Mouse (Mus musculus) monocyte, adult 5-6 weeks (primary cell): ENCODE measurements at regions not wholly inside any gene's neighbourhood (a gene's known extent, or its start where the extent isn't known, plus 50 kb on each side); places are given as distances from the start of the nearest gene placed in this dataset.
A peak's percentile ranks its signal among the peaks of the same experiment; 100 is the strongest.

Experiments used
- ATAC-seq: fragments of 153-309, 156-312 bp; replicated peaks from 2 replicates; pipeline ENCODE4 v1.8.0; 2017; ENCODE audit warnings: mild to moderate bottlenecking; ENCODE audit not compliant: low TSS enrichment, insufficient number of reproducible peaks, severe bottlenecking, poor library complexity, low FRiP score

DNA sequence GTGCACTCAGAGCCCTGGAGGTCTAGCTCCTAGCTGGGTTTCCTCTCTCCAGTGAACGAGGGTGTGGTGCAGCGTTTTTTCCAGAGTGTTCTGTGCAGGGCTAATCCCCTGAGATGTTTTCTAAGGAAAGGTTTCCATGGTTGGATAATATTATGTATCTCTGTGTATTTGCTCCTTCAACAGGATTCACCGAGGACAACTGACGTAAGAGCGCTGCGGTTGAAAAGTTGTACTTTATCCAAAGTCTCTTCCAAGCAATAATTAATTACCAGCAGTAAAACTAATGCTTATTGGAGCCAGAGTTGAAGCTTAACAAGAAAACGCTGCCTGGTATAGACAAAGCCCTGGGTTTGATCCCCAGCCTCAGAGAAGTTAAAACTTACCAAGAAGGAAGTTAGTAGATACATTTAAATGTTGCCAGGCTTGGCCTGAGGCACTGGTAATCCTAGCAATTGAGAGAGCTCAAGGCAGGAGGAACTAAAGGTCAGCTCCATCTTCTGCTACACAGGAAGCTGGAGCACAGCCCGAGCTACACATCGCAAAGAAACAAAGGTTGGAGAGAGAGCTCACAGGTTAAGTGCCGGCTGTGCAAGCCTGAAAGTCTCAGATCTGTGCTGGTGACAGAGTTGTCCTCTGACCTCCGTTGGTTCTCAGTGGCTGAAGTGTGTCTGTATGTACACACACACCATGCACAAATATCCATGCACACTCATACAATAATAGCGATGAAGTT, 51.2 kb upstream of the Rap1b start:
- ATAC-seq = no peak

DNA sequence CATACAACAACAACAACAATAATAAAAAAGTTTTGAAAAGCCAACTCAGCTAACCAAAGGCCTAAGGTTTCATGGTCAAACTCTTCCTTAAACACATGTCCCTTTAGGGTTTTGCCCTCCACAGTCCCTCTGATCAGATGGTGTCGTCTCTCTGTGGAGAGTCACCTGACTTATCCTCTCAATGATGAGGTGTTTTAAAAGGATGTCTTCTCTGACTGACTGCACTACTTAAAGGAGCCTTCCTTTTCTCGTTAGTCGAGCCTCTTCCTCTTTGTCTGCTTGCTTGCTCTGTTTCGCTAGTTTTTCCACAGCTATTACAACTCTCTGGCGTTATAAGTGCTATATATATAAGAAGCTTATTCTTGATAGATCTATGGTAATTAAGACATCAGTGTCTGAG, 51.9 kb upstream of the Rap1b start:
- ATAC-seq = no peak

DNA sequence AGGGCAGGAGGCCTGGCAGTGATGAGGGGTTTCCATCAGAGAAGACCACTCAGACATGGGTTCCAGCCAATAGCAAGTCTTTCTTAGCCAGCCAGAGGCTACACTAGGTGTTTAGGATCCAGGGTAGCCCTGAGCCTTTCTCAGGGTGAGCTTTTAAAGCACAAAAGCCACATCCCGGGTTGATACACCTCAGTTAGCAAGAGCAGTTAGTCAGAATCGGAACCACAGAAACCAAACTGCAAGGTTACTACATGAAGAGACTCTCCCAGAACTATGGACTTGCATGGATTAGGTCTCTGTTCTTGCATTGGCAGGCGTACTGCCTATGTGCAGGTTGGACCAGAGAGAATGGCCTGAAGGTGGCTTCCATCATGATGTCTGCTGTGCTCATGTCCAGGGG, 52.6 kb upstream of the Rap1b start:
- no peak for ATAC-seq

DNA sequence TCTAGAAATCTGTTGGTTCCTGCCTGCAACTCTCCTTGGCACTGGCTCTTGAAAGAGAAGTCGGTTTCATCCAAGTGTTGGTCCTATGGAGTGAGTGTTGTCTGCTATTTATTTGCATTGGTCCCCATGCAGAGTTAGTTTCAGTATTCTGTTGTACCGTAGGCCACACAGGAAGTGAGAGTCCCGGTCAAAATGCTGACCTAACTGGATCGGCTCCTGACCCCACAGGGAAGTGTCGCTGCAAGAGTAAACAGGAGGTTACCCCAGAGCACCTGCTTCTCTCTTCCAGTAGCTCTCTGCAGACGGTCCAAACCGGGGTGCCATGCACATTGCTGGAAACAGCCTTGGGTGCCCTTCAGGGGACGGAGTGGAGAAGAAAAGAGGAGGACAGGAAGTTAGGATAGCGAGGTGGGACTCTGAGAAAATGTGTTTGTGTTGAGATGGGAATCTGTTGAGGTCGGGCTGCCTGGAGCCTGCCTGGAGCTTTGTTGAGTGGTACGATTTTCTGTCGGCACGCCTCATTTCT, 53.6 kb upstream of the Rap1b start:
- ATAC-seq = peak; percentile 87

DNA sequence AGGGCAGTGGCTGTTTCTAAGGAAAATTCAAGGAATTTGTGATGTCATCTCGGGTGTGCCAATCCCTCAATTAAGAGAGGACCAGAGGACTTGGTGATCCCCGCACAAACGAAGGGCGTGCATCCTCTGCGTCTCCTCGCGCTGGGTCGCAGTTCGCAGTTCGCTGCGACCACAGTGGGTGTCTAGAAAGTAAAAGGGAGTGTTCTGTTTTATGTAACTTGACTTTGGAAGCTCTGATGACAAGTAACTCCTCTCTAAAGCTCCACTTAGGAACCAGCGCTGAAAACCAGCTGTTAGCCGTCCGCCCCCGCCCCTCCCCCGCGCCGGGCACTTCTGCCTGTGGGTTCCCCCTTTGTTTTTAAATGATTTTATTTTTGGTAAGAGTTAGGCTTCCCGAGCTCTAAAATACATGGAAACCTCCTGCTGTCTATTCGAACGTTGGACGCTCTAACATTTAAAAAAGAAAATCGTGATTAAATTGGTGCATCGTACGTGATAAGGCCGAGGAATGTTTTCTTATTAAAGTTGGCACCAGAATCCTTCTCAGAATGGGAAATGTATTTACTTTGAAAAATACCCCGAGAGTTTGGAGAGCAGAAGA, 59.9 kb upstream of the Rap1b start:
- ATAC-seq = peak; percentile 32

DNA sequence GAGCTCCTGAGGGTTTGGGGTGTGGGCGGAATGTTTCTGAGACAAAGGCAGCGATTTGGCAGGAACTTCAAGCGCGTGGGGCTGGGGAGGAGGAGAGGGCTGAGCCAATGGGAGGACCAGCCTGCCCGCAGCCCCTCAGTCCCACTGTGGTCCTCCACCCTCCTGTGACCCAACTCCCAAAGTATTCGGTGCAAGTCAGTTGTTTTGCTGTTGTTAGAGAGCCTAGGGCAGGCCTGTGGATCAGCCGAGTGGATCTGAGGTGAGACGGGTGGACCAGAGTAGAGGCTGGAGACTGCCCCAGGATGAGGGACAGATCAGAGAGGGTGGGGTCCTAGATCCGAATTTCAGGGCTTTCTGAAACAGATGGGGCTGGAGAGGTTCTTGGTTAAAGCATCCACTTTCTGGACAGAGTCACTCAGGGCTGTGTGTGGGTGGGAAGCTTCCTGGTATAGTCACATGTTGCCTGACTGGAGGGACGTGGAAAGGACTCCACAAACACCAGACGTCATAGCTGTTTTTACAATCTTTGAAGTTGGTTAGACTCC, 60.5 kb upstream of the Rap1b start:
- peak; percentile 46 for ATAC-seq

DNA sequence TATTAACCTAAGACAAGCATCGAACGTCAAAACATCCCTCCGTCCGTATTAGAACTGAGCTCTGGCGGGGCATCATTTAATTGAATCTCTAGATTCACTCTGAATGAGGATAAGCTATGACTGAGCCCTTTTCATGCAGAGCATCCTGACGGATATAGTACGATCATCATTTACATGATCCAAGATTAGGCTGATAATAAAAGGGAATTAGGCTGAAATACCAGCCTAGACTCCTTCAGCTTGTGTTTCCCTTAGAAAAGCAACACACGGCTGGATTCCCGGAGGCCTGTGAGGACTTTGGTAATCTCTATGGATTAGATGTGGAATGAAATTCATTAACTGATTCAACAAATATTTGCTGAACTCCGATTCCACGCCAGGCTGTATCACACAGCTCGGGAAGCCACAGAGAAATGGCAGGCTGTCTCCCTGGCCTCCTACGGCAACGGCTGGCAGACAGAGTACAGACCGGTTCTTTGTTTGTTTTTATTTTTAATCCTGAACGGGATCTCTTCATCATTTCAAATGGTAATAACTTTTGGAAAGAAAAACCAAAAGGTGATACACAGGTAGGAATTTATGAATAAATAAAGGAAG, 62.3 kb upstream of the Rap1b start:
- no peak for ATAC-seq

DNA sequence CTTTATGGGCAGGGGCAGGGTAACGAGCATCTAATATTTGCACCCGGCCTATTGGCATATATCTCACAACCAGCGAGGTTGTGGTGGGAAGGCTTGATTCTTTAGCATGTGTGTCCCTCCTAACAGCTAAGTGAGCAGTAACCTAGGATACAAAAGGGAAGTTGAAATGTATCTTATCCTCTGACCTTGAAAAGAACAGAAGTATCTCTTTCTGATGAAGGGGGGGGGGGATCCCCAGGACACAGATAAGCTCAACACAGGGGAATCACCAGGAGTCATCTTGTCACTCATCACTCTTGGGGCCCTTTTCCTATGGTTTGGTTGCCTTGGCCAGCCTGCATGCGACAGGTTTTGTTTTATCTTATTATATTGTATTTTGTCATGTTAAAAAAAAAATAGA, 63.3 kb upstream of the Rap1b start:
- no peak for ATAC-seq

DNA sequence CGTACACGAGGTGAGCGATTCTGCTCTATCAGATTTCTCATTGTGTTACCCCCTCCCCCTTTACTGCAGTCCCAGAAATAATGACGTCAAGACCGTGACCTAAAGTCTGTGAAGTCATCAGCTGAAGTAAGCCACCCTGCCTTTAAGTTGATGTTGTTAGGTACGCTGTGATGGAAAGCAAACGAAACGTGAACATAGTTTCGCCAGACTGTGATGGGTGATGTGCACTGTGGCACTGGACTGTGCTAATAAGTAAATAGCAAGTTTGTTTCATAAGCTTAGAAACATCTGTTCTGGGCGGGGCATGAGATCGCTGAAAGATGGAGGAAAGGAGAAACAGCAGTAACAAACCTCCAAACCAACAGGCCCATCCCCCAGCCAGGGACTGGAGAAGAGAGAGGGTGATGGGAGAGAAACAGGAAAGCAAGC, 64.0 kb upstream of the Rap1b start:
- ATAC-seq = no peak

DNA sequence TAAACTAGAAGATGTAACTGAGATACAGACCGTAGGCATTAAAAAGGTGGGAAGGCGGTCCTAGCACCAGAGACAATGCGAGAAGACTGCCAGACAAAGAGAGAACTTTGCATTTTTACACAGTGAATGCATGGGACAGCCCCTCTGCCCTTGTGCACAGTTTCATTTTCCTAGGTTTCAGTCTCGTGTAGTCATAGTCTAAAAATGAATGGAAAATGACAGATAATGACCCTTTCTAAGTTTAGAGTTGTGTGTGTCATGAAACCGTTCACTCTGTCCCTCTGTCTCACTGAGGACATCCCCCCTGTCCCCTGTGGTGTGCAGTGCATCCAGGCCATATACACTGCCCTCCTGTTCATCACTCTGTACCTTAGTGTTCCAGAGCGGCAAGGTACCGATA, 64.6 kb upstream of the Rap1b start:
- ATAC-seq = 0 out of 2 replicates have a peak, but pooled peaks have one; percentile 11

DNA sequence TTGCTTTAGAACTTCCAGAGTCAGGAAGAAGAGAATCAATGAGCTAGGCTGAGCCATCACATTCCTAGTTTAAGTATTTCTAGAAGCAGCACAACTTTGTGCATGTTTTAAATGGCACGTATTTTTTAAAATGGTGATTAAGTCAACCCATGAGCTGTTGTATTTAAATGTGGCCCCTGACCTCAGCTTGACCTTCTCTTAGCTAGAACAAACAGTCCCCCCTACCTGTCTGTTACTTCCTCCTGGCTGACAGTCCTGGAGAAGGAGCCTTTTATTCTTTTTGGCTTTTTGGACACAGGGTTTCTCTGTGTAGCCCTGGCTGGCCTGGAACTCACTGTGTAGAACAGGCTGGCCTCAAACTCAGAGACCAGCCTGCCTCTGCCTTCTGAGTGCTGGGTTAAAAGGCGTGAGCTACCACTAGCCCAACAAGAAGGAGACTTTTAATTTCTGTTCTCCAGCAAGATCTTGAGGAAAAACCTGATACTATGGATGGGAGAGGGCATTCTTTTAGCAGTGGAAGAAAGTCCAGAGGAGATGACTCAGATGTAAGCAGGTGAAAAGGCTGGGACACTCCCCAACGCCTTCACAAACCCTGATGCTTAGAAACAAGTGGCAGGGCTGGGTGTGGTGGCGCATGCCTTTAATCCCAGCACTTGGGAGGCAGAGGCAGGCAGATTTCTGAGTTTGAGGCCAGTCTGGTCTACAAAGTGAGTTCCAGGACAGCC, 69.3 kb upstream of the Rap1b start:
- no peak for ATAC-seq

DNA sequence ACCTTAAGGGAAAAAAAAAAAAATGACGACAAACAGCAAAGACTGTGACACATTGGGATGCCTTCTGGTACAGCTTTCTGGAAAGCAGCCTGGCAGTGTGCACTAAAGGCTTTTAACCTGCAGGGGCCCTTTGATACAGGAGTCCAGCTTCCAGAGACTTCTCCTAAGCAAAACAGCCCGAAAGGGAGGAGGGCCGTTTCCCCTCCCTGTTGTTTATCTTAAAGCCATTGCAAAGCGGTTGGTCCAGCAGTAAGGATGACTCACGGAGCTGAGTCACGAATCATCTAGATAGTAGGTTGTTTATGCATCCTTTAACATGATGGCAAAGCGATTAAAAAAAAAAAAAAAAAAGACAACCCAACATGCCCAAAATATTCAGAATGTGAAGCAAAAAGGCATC, 70.4 kb upstream of the Rap1b start:
- no peak for ATAC-seq

DNA sequence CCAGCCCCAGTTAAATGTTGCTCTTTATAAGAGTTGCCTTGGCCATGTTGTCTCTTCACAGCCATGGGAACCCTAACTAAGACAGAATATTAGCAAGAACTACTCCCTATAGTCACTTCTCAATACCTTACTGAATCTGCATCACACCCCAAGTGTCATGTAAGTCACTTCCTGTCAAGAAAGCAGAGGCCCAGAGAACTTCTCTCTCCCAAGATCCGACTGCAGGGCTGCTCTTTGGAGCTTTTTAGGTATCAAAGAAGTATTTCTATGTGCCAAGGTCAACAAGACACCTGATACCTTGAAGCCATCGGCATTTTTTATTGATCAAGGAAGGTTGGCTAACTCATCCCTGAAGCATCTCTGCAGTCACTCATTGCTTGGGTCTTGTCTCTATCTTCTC, 72.0 kb upstream of the Rap1b start:
- 0 out of 2 replicates have a peak, but pooled peaks have one; percentile 34 for ATAC-seq

DNA sequence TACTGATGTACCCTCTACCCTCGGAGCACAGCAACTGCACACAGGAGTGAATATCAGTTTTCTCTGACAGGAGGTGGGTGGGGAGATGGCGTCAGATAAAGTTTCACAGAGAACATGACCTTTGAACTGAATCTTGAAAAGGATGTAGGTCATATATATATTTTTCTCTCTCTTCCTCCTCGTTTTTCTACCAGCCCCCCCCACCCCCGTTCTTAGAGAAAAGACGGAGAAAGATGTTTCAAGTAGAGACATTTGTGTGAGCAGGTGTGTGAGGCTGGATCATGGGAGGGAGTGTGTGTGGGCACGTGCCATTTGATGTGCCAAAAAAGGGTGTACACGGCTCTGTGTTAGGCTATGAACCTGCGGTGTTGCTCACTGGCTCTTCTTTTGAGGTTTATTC, 72.8 kb upstream of the Rap1b start:
- ATAC-seq = no peak

DNA sequence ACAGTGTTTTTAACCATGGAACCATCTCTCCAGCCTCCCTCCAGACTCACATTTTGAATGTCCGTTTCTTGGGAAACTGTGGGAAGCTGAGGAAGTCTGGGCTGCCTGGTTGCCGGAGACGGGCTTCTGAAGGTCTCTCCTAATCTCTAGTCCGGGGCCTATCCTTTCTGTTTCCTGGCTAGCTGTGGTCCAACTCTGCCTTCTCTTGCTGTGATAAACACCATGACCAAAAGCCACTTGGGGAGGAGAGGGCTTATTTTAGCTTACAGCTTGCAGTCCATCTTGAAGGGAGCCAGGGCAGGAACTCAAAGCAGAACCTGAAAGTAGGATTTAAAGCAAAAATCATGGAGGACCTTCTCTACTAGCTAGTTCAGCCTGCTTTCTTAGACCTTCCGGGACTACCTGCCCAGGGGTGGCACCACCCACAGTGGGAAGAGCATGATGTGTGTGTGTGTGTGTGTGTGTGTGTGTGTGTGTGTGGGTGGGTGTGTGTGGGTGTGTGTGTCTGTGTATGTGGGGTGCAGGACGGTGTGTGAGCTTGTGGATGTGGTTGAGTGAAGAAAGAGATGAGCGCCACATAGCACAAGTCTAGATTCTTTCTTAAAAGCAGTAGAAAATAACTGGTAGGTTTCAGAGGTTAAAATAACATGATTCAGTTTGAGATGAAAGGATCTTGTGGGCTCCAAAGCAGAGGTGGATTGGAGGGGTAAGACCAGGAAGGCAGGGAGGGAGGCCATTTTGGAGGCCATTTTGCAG, 73.5 kb upstream of the Rap1b start:
- ATAC-seq = no peak

DNA sequence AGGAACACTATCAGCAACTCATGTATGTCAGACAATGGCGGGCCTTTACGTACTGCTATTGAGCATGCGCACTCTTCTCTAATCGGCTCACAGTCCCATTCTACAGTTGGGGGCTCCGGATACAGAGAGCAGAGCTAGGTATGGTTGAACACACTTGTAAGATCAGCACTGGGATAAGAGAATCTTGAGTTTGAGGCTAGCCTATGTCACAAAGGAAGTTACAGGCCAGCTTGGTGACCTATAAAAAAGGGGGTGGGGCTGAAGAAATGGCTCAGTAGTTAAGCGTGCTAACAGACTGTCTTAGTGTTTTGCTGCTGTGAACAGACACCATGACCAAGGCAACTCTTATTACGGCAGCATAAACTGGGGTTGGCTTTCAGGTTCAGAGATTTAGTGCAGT, 79.4 kb upstream of the Rap1b start:
- ATAC-seq = 0 out of 2 replicates have a peak, but pooled peaks have one; percentile 18

DNA sequence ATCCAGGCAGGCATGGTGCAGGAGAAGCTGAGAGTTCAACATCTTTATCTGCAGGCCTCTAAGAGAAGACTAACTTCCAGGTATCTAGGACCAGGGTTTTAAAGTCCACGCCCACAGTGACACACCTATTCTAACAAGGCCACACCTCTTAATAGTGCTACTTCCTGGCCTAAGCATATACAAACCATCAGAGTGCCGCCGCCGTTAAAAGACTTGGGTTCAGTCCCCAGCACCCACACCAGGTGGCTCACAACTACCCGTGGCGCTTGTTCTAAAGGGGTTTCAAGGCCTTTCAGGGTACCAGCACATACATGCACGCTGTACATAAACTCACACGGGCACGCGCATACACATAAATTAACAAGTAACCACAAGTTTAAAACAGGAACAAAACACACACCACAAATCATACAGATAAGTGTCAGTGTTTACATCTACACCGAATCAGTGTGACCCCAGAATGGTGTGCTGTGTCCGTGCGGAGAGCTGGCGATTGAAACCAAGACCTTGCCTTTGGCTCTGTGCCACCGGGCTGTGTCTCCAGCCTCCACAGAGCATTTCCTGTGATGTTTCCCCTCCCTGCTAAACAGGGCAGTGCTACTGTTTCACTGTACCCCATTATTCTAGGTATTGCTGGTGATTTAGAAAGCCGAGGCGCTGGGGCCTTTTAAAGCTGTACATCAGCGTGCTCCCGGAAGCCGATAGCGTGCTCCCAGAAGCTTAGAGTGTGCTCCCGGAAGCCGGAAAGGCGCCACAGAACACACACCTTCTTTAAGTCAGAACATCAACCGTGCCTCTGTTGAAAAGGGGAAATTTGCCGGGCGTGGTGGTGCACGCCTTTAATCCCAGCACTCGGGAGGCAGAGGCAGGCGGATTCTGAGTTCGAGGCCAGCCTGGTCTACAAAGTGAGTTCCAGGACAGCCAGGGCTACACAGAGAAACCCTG, 80.0 kb upstream of the Rap1b start:
- ATAC-seq = peak; percentile 53
